Mouse (Mus musculus) cerebellum, adult 2 months (tissue): ENCODE measurements around the gene Tns1.

Experiments
- CTCF ChIP-seq: fragments of 200-500 bp; IDR thresholded peaks from 2 replicates; pipeline ENCODE4 v1.5.1; 2011; ENCODE audit warnings: low read depth, mild to moderate bottlenecking, control low read depth, low read length, moderate library complexity, borderline replicate concordance; ENCODE audit not compliant: insufficient read depth
- POLR2A ChIP-seq: fragments of 200-500 bp; IDR thresholded peaks from 2 replicates; pipeline ENCODE4 v1.6.1; 2011; ENCODE audit warnings: low read length, control low read depth, borderline replicate concordance; ENCODE audit not compliant: insufficient read depth

DNA sequence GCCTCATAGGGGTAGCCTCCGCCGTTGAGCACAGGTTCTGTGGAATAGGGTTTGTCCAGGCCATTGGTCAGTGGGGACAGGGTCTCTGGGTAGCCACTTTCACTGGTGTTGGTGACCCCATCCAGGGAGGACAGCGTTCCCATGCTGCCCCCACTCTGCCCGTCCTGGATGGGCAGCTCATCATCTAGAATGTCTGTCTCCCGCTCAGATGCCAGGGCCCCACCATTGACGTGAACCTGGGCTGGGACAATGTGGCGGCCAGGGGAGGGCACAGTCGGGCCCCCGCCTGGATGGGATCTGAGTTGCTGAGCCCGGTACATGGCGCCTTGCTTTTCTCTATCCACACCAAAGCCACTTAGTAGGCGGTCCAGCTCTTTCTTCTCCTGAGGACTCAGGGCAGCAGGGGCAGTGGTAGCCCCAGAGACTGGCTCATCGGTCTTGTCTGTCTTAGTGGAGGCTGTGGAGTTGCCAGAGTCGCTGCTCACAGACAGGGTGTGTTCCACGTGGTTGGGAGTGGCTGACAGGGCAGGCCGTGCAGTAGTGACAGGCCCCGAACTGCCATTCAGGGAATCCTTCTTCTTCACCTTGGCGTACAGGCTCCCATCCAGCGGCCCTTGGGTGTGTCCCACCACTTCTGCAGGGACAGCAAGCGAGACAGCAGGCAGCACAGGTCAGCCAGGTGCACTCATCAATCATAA, 170.8 kb downstream of the Tns1 start:
- no peak for TF ChIP-seq CTCF
- no peak for TF ChIP-seq POLR2A
